Mouse (Mus musculus): ENCODE measurements around the gene Cyp2j9.

DNA sequence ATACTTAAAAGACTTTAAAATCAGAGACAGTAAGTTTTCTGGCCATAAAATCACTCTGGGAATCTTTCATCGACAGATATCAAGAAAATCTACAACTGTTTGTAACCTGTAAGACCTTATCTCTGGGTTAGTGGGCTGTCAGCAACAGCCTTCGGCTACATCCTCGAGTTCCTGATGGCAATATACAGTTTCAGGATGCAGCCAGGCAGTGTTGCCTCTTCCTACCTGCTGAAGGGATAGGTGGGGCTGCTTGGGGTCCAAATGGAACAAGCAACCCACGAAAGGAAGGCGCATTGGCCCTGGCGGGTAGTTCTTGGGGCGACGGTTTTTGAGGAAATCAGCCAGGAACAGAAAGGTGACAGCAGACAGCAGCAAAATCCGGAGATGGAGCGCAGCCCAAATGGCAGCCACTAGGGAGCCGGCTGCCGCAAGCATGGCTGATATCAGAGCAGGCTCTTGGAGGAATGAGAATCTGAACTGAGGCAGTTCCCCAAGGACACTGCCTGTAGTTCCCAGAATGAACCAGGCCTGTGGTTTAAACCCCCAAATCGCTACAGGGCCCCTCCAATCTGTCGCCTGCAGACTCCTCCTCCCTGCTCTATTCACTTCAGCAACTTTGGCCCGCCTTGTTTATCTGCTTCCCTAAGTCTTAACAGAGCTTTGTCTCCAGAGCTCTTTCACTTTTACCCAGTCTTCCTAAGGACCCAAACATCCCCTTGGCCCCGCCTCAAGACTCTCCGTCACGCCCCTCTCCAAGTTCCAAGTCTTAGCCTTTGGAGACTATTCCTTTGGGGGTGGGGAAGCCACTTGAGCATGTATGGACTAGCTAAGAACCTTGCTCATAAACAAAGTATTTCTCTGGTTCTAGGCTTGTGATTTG lies at the start of gene Cyp2j9:
- no peak for TF ChIP-seq POLR2A (IDR thresholded peaks at IDR 0.05; ENCODE audit: control insufficient read depth, low read depth, low read length)
- TF ChIP-seq CTCF (IDR thresholded peaks at IDR 0.05; ENCODE audit: control insufficient read depth, insufficient read depth, insufficient replicate concordance, low read depth, low read length) = no peak
